Mouse (Mus musculus) CH12.LX (cell line): ENCODE results near the gene Gm7534.

Experiments
- BHLHE40 ChIP-seq: IDR thresholded peaks from 2 replicates; pipeline ENCODE4 v1.6.1; 2011; ENCODE audit warnings: mild to moderate bottlenecking, low read depth, low read length, improper control_type of control experiment
- CTCF ChIP-seq, 2 experiments: IDR thresholded peaks in 1 of 2; conservative IDR thresholded peaks in 1 of 2; 2 replicates each; pipeline ENCODE4 v1.5.1; 2011 to 2012; ENCODE audit warnings: low read depth in 2 of 2, low read length in 2 of 2, improper control_type of control experiment in 1 of 2, inconsistent platforms in 1 of 2, mild to moderate bottlenecking in 1 of 2, moderate library complexity in 1 of 2
- EP300 ChIP-seq: IDR thresholded peaks from 2 replicates; pipeline ENCODE4 v1.6.1; 2011; ENCODE audit warnings: low read length, improper control_type of control experiment
- ETS1 ChIP-seq: conservative IDR thresholded peaks from 2 replicates; pipeline ENCODE4 v1.6.1; 2012; ENCODE audit warnings: low read depth, mild to moderate bottlenecking, inconsistent platforms, low read length, improper control_type of control experiment, moderate library complexity
- IRF4 ChIP-seq: IDR thresholded peaks from 2 replicates; pipeline ENCODE4 v1.6.1; 2014; ENCODE audit warnings: low read depth, mild to moderate bottlenecking, inconsistent platforms, low read length, improper control_type of control experiment
- JUN ChIP-seq: IDR thresholded peaks from 2 replicates; pipeline ENCODE4 v1.6.1; 2011; ENCODE audit warnings: low read depth, mild to moderate bottlenecking, low read length, improper control_type of control experiment, moderate library complexity; ENCODE audit not compliant: insufficient read depth
- JUND ChIP-seq: conservative IDR thresholded peaks from 2 replicates; pipeline ENCODE4 v1.6.1; 2011; ENCODE audit warnings: low read depth, low read length, improper control_type of control experiment
- MEF2A ChIP-seq: IDR thresholded peaks from 2 replicates; pipeline ENCODE4 v1.6.1; 2014; ENCODE audit warnings: low read depth, mild to moderate bottlenecking, inconsistent platforms, low read length, improper control_type of control experiment, borderline replicate concordance
- POLR2A ChIP-seq: IDR thresholded peaks from 2 replicates; pipeline ENCODE4 v1.6.1; 2011; ENCODE audit warnings: low read depth, mild to moderate bottlenecking, improper control_type of control experiment, low read length
- SIN3A ChIP-seq: IDR thresholded peaks from 2 replicates; pipeline ENCODE4 v1.6.1; 2012; ENCODE audit warnings: low read length, improper control_type of control experiment, inconsistent platforms

GRCm38 (mm10) chr4:134181112-134181511, 21.7 kb downstream of the Gm7534 start:
- no peak for TF ChIP-seq MEF2A
- no peak for TF ChIP-seq IRF4
- TF ChIP-seq EP300: no peak
- no peak for TF ChIP-seq CTCF (conservative IDR thresholded peaks at IDR 0.05 in 1 of 2, IDR thresholded peaks at IDR 0.05 in 1 of 2; ENCODE audit: low read depth in 2 of 2, low read length in 2 of 2)
- no peak for TF ChIP-seq SIN3A
- TF ChIP-seq ETS1: no peak
- TF ChIP-seq POLR2A: no peak
- no peak for TF ChIP-seq JUN
- TF ChIP-seq BHLHE40: no peak
- TF ChIP-seq JUND: no peak
